Mouse (Mus musculus): Measurements from ENCODE around the gene Nkx2-9. TPM values are rescaled to one million over a fixed set of nuclear protein-coding genes. Genes with fewer than 3 reads are reported as not detected.
A peak's percentile ranks its signal among the peaks of the same experiment; 100 is the strongest.

The Nkx2-9 gene
- 0.18 and 0.20 TPM in 2 replicates for polyA plus RNA-seq (2012; rRNA removed)

GRCm38 (mm10) chr12:56612761-56613437 is at the start of gene Nkx2-9:
Gene Nkx2-9, minus strand, starts transcription at chr12:56613284.
- 3% methylated on average over 40 of the region's 40 CpGs for WGBS
- DNase-seq: peak; percentile 18
- H3K4me3 ChIP-seq (replicated peaks; ENCODE audit: extremely low read depth, low read depth, low read length): peak within 1 kb of the TSS; percentile 11
- no peak for TF ChIP-seq CTCF (IDR thresholded peaks at IDR 0.05; ENCODE audit: insufficient read depth, low read length)
- no peak for TF ChIP-seq POLR2A (IDR thresholded peaks at IDR 0.05; ENCODE audit: borderline replicate concordance, extremely low read depth, low read depth, low read length)
- no peaks in the 10 kb centered on the region; the same call in 1 of the 2 replicates for H3K4me1 ChIP-seq (ENCODE audit: control insufficient read depth, insufficient read depth, low read length)

DNA sequence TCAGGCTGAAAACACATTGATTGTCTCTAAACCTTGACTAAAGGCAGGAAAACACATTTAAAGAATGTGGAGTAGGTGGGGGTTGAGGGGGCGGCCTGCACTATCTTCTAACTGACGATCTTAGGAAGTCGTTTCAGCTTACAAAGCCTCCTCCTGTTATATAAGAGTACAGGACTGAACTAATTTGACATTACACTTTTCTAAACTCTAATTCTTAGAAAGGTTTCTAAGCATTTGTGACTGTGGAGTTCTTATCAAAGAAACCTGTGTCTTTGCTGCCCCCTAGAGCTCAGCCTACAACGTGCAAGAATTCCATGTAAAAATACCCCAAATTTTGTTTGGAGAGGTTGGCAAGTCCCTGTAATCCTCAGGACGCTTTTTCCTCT is 24.1 kb upstream of the Nkx2-9 start:
- peak; percentile 12 for DNase-seq
- Histone ChIP-seq H3K4me3 (replicated peaks; ENCODE audit: extremely low read depth, low read depth, low read length) (no peak overlapping the region), H3K4me1 (ENCODE audit: control insufficient read depth, insufficient read depth, low read length) (no peaks in the 10 kb centered on the region)
- 9% methylated on average over 5 of the region's 5 CpGs for WGBS
- TF ChIP-seq CTCF (IDR thresholded peaks at IDR 0.05; ENCODE audit: insufficient read depth, low read length) (0 out of 2 replicates have a peak, but pooled peaks have one; percentile 10), POLR2A (IDR thresholded peaks at IDR 0.05; ENCODE audit: borderline replicate concordance, extremely low read depth, low read depth, low read length) (no peak)

- WGBS: 18% methylated on average over 14 of the region's 14 CpGs
- DNase-seq: peak; percentile 18
- no peak overlapping the region for H3K4me3 ChIP-seq (replicated peaks; ENCODE audit: extremely low read depth, low read depth, low read length)
- peak; percentile 5; the same call in 1 of the 2 replicates for TF ChIP-seq CTCF (IDR thresholded peaks at IDR 0.05; ENCODE audit: insufficient read depth, low read length)
- no peak for TF ChIP-seq POLR2A (IDR thresholded peaks at IDR 0.05; ENCODE audit: borderline replicate concordance, extremely low read depth, low read depth, low read length)
- no peaks in the 10 kb centered on the region for H3K4me1 ChIP-seq (ENCODE audit: control insufficient read depth, insufficient read depth, low read length)
Measured at GRCm38 (mm10) chr12:56636534-56637180, 23.6 kb upstream of the Nkx2-9 start.

DNA sequence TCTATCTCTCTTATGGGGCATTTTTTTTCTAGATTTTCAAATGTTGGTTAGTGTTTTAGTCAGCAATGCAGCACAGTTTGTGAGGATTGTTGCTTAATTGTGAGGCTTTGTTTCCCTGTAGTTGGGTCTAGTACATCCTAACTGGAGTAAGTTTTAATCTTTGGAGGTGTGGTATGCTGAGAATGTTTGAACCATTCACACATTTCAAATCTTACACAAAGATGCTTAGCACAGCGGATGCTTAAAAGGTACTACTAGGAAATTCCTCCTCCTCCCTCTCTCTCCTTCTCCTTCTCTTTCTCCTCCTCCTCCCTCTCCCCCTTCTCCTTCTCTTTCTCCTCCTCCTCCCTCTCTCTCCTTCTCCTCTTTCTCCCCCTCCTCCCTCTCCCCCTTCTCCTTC is 3.0 kb upstream of the Nkx2-9 start:
- H3K4me3 ChIP-seq (replicated peaks; ENCODE audit: extremely low read depth, low read depth, low read length): no peak overlapping the region
- TF ChIP-seq CTCF (IDR thresholded peaks at IDR 0.05; ENCODE audit: insufficient read depth, low read length) (no peak), POLR2A (IDR thresholded peaks at IDR 0.05; ENCODE audit: borderline replicate concordance, extremely low read depth, low read depth, low read length) (no peak)
- WGBS: 29% methylated on average over 1 of the region's 1 CpGs
- DNase-seq: no peak
- H3K4me1 ChIP-seq (ENCODE audit: control insufficient read depth, insufficient read depth, low read length): no peaks in the 10 kb centered on the region; the same call in 1 of the 2 replicates

- no peaks in the 10 kb centered on the region; the same call in 1 of the 2 replicates for H3K4me1 ChIP-seq (ENCODE audit: control insufficient read depth, insufficient read depth, low read length)
- TF ChIP-seq POLR2A (IDR thresholded peaks at IDR 0.05; ENCODE audit: borderline replicate concordance, extremely low read depth, low read depth, low read length) (no peak), CTCF (IDR thresholded peaks at IDR 0.05; ENCODE audit: insufficient read depth, low read length) (no peak)
- DNase-seq: no peak
- H3K4me3 ChIP-seq (replicated peaks; ENCODE audit: extremely low read depth, low read depth, low read length): no peak overlapping the region
- WGBS: 13% methylated on average over 6 of the region's 6 CpGs
Measured at GRCm38 (mm10) chr12:56615391-56615790, 2.3 kb upstream of the Nkx2-9 start.

- Histone ChIP-seq H3K4me1 (ENCODE audit: control insufficient read depth, insufficient read depth, low read length) (no peaks in the 10 kb centered on the region; the same call in 1 of the 2 replicates), H3K4me3 (replicated peaks; ENCODE audit: extremely low read depth, low read depth, low read length) (no peak overlapping the region)
- no peak for DNase-seq
- 9% methylated on average over 21 of the region's 21 CpGs for WGBS
- TF ChIP-seq POLR2A (IDR thresholded peaks at IDR 0.05; ENCODE audit: borderline replicate concordance, extremely low read depth, low read depth, low read length) (no peak), CTCF (IDR thresholded peaks at IDR 0.05; ENCODE audit: insufficient read depth, low read length) (no peak)
Measured at GRCm38 (mm10) chr12:56614513-56614912, 1.4 kb upstream of the Nkx2-9 start.

GRCm38 (mm10) chr12:56613916-56614510 is 929 bp upstream of the Nkx2-9 start:
- TF ChIP-seq POLR2A (IDR thresholded peaks at IDR 0.05; ENCODE audit: borderline replicate concordance, extremely low read depth, low read depth, low read length) (no peak), CTCF (IDR thresholded peaks at IDR 0.05; ENCODE audit: insufficient read depth, low read length) (no peak)
- 16% methylated on average over 14 of the region's 14 CpGs for WGBS
- Histone ChIP-seq H3K4me3 (replicated peaks; ENCODE audit: extremely low read depth, low read depth, low read length) (no peak overlapping the region), H3K4me1 (ENCODE audit: control insufficient read depth, insufficient read depth, low read length) (no peaks in the 10 kb centered on the region; the same call in 1 of the 2 replicates)
- DNase-seq: no peak

DNA sequence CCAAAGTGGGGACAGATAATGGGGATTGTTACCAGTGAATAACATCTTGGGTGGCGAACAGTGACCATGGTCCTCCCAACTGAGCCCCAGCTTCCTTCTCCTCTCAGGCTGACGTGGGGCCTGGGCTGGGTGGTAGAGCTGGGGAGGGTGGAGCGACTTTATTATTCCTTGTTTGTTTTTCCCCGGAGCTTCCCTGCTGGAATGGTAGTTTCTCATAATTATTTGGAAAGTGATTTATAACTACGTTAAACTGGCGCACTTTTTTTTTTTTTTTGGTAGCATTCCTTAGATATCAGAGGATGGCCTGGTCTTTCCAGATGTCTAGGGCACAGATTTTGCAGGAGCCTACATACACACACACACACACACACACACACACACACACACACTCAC is 350 bp upstream of the Nkx2-9 start:
- Histone ChIP-seq H3K4me3 (replicated peaks; ENCODE audit: extremely low read depth, low read depth, low read length) (peak overlapping the region; percentile 11), H3K4me1 (ENCODE audit: control insufficient read depth, insufficient read depth, low read length) (no peaks in the 10 kb centered on the region; the same call in 1 of the 2 replicates)
- TF ChIP-seq CTCF (IDR thresholded peaks at IDR 0.05; ENCODE audit: insufficient read depth, low read length): no peak
- TF ChIP-seq POLR2A (IDR thresholded peaks at IDR 0.05; ENCODE audit: borderline replicate concordance, extremely low read depth, low read depth, low read length): no peak
- 6% methylated on average over 6 of the region's 6 CpGs for WGBS
- no peak for DNase-seq

DNA sequence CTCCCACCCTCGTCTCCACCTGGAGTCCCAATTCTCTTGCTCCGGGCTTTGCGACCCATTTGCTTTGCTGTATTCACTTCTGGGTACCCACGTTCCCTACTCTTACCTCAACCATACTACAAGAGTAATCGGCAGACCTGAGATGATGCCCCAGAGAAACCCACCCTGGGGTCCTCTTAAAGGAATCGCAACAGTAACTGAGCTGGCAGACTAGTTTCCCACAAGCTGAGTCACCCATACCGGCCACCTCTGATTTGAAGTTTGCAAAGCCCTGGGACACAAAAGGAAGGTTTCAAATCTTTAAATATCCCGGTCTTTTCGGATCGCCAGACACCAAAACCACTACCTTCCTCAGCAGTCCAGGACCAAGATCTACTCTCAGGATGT is 742 bp downstream of the Nkx2-9 start:
- DNase-seq: no peak
- 2% methylated on average over 10 of the region's 10 CpGs for WGBS
- Histone ChIP-seq H3K4me1 (ENCODE audit: control insufficient read depth, insufficient read depth, low read length) (no peaks in the 10 kb centered on the region; the same call in 1 of the 2 replicates), H3K4me3 (replicated peaks; ENCODE audit: extremely low read depth, low read depth, low read length) (no peak overlapping the region)
- TF ChIP-seq POLR2A (IDR thresholded peaks at IDR 0.05; ENCODE audit: borderline replicate concordance, extremely low read depth, low read depth, low read length): no peak
- TF ChIP-seq CTCF (IDR thresholded peaks at IDR 0.05; ENCODE audit: insufficient read depth, low read length): no peak
